ENCODE assay signal across 17 mouse cellular contexts in genomic region chr2:49912261-49912895, GRCm38 (mm10).
"Had no signal": no experiment of that assay in that cellular context is flagged by ENCODE, and none has a peak within 500 bp of the region (broad histone marks: within the 10 kb centered on the region; RNA-seq: fewer than 3 reads in every experiment).

No protein-coding gene starts in this region.

- DNase-seq: liver, embryonic 13.5 days; liver, postnatal 0 days; lung, adult 2 months; lung, postnatal 14 days; lung, postnatal 4 days; midbrain, embryonic 14.5 days; right cerebral cortex, postnatal 14 days; thymus, adult 2 months; thymus, postnatal 25 days had no signal

- H3K27ac ChIP-seq: liver, embryonic 13.5 days; liver, embryonic 15.5 days; lung, embryonic 15.5 days; neural tube, embryonic 12.5 days; stomach, embryonic 15.5 days; stomach, postnatal 0 days had no signal

- H3K4me2 ChIP-seq: liver, embryonic 13.5 days; liver, embryonic 15.5 days; lung, embryonic 15.5 days; midbrain, embryonic 11.5 days; neural tube, embryonic 12.5 days; stomach, embryonic 15.5 days had no signal

- H3K9ac ChIP-seq: liver, embryonic 13.5 days; liver, embryonic 15.5 days; liver, postnatal 0 days; lung, embryonic 15.5 days; neural tube, embryonic 12.5 days; stomach, embryonic 15.5 days had no signal

- H3K36me3 ChIP-seq: liver, embryonic 13.5 days; liver, embryonic 15.5 days; lung, embryonic 15.5 days; neural tube, embryonic 12.5 days; stomach, embryonic 15.5 days had no signal

- H3K9me3 ChIP-seq: liver, embryonic 13.5 days; liver, embryonic 15.5 days; lung, embryonic 15.5 days; neural tube, embryonic 12.5 days; stomach, embryonic 15.5 days had no signal

- ATAC-seq: liver, postnatal 0 days; lung, postnatal 0 days; midbrain, embryonic 16.5 days had no signal

- H3K4me1 ChIP-seq: liver, embryonic 13.5 days; liver, embryonic 15.5 days; lung, embryonic 15.5 days; stomach, embryonic 15.5 days had no signal

- H3K4me3 ChIP-seq: liver, embryonic 13.5 days; liver, embryonic 15.5 days; lung, embryonic 15.5 days; neural tube, embryonic 12.5 days; stomach, embryonic 15.5 days had no signal

- H3K27me3 ChIP-seq: liver, embryonic 13.5 days; liver, embryonic 15.5 days; lung, embryonic 15.5 days; neural tube, embryonic 12.5 days; stomach, embryonic 15.5 days had no signal
